Mouse (Mus musculus): Measurements from ENCODE around the gene Cox5a. TPM values are rescaled to one million over a fixed set of nuclear protein-coding genes. Genes with fewer than 3 reads are reported as not detected.

Gene Cox5a
- total RNA-seq (2014; fragmentation: Nextera tagmentation): 88.8 and 106 TPM in 2 replicates
- 129 and 181 TPM in 2 replicates for total RNA-seq (2017)
- 455 and 528 TPM in 2 replicates for polyA plus RNA-seq (2012)

GRCm38 (mm10) chr9:57521056-57521911 is at the start of gene Cox5a:
TSS of gene Cox5a (plus strand) at chr9:57521274.
- Histone ChIP-seq H3K9me3 (replicated peaks) (peaks cover 4% of the 10 kb centered on the region; the same call in 1 of the 2 replicates), H3K4me3 (ENCODE audit: low read depth, low read length) (peak within 1 kb of the TSS; percentile 97), H3K27me3 (ENCODE audit: insufficient read depth, low read length) (no peaks in the 10 kb centered on the region), H3K36me3 (replicated peaks) (peaks cover 25% of the 10 kb centered on the region), H3K4me1 (ENCODE audit: insufficient read depth, low read depth, low read length) (peaks cover 44% of the 10 kb centered on the region)
- peak; percentile 66 for ATAC-seq (ENCODE audit: extremely low read depth, insufficient number of reproducible peaks, low FRiP score, poor library complexity, severe bottlenecking)
- DNase-seq (ENCODE audit: low spot score): peak; percentile 82
- no peak for TF ChIP-seq TAL1 (conservative IDR thresholded peaks at IDR 0.05; ENCODE audit: low read depth, low read length)
- TF ChIP-seq GATA1 (IDR thresholded peaks at IDR 0.05; ENCODE audit: borderline replicate concordance, low read length): no peak
- no peak for TF ChIP-seq GATA2 (IDR thresholded peaks at IDR 0.05; ENCODE audit: borderline replicate concordance, low read depth, low read length)
- TF ChIP-seq CTCF (IDR thresholded peaks at IDR 0.05; ENCODE audit: low read depth, low read length): no peak
- TF ChIP-seq POLR2AphosphoS5 (IDR thresholded peaks at IDR 0.05; ENCODE audit: insufficient replicate concordance, low read depth, low read length): no peak; the same call in 1 of the 2 replicates

GRCm38 (mm10) chr9:57485774-57486173 is 35.3 kb upstream of the Cox5a start:
- Histone ChIP-seq H3K4me1 (ENCODE audit: insufficient read depth, low read depth, low read length) (peaks cover 20% of the 10 kb centered on the region), H3K27me3 (ENCODE audit: insufficient read depth, low read length) (peaks cover 30% of the 10 kb centered on the region), H3K9me3 (replicated peaks) (peaks cover 9% of the 10 kb centered on the region; the same call in 1 of the 2 replicates), H3K36me3 (replicated peaks) (no peaks in the 10 kb centered on the region), H3K4me3 (ENCODE audit: low read depth, low read length) (no peak overlapping the region)
- ATAC-seq (ENCODE audit: extremely low read depth, insufficient number of reproducible peaks, low FRiP score, poor library complexity, severe bottlenecking) (no peak), DNase-seq (ENCODE audit: low spot score) (peak; percentile 77)
- TF ChIP-seq CTCF (IDR thresholded peaks at IDR 0.05; ENCODE audit: low read depth, low read length) (peak; percentile 98), GATA1 (IDR thresholded peaks at IDR 0.05; ENCODE audit: borderline replicate concordance, low read length) (no peak), TAL1 (conservative IDR thresholded peaks at IDR 0.05; ENCODE audit: low read depth, low read length) (no peak), GATA2 (IDR thresholded peaks at IDR 0.05; ENCODE audit: borderline replicate concordance, low read depth, low read length) (no peak), POLR2AphosphoS5 (IDR thresholded peaks at IDR 0.05; ENCODE audit: insufficient replicate concordance, low read depth, low read length) (no peak)

GRCm38 (mm10) chr9:57487807-57488206 is 33.3 kb upstream of the Cox5a start:
- no peaks in the 10 kb centered on the region for H3K36me3 ChIP-seq (replicated peaks)
- no peak for TF ChIP-seq GATA1 (IDR thresholded peaks at IDR 0.05; ENCODE audit: borderline replicate concordance, low read length)
- H3K4me3 ChIP-seq (ENCODE audit: low read depth, low read length): no peak overlapping the region
- DNase-seq (ENCODE audit: low spot score) (no peak), ATAC-seq (ENCODE audit: extremely low read depth, insufficient number of reproducible peaks, low FRiP score, poor library complexity, severe bottlenecking) (no peak)
- H3K4me1 ChIP-seq (ENCODE audit: insufficient read depth, low read depth, low read length): peaks cover 20% of the 10 kb centered on the region
- H3K9me3 ChIP-seq (replicated peaks): peaks cover 13% of the 10 kb centered on the region; the same call in 1 of the 2 replicates
- peaks cover 30% of the 10 kb centered on the region for H3K27me3 ChIP-seq (ENCODE audit: insufficient read depth, low read length)

GRCm38 (mm10) chr9:57493532-57493931 is 27.5 kb upstream of the Cox5a start:
- no peak for ATAC-seq (ENCODE audit: extremely low read depth, insufficient number of reproducible peaks, low FRiP score, poor library complexity, severe bottlenecking)
- Histone ChIP-seq H3K27me3 (ENCODE audit: insufficient read depth, low read length) (peaks cover 17% of the 10 kb centered on the region), H3K4me1 (ENCODE audit: insufficient read depth, low read depth, low read length) (peaks cover 12% of the 10 kb centered on the region), H3K36me3 (replicated peaks) (no peaks in the 10 kb centered on the region), H3K9me3 (replicated peaks) (peaks cover 10% of the 10 kb centered on the region; the same call in 1 of the 2 replicates), H3K4me3 (ENCODE audit: low read depth, low read length) (no peak overlapping the region)
- TF ChIP-seq GATA1 (IDR thresholded peaks at IDR 0.05; ENCODE audit: borderline replicate concordance, low read length) (no peak), GATA2 (IDR thresholded peaks at IDR 0.05; ENCODE audit: borderline replicate concordance, low read depth, low read length) (no peak), POLR2AphosphoS5 (IDR thresholded peaks at IDR 0.05; ENCODE audit: insufficient replicate concordance, low read depth, low read length) (no peak), CTCF (IDR thresholded peaks at IDR 0.05; ENCODE audit: low read depth, low read length) (no peak)
- no peak for DNase-seq (ENCODE audit: low spot score)

- ATAC-seq (ENCODE audit: extremely low read depth, insufficient number of reproducible peaks, low FRiP score, poor library complexity, severe bottlenecking) (no peak), DNase-seq (ENCODE audit: low spot score) (no peak)
- H3K9me3 ChIP-seq (replicated peaks): peaks cover 10% of the 10 kb centered on the region; the same call in 1 of the 2 replicates
- peaks cover 22% of the 10 kb centered on the region for H3K4me1 ChIP-seq (ENCODE audit: insufficient read depth, low read depth, low read length)
- H3K27me3 ChIP-seq (ENCODE audit: insufficient read depth, low read length): peaks cover 16% of the 10 kb centered on the region
- H3K4me3 ChIP-seq (ENCODE audit: low read depth, low read length): no peak overlapping the region
- no peak for TF ChIP-seq GATA2 (IDR thresholded peaks at IDR 0.05; ENCODE audit: borderline replicate concordance, low read depth, low read length)
- no peak for TF ChIP-seq GATA1 (IDR thresholded peaks at IDR 0.05; ENCODE audit: borderline replicate concordance, low read length)
- TF ChIP-seq TAL1 (conservative IDR thresholded peaks at IDR 0.05; ENCODE audit: low read depth, low read length): no peak
- H3K36me3 ChIP-seq (replicated peaks): no peaks in the 10 kb centered on the region
Observed at GRCm38 (mm10) chr9:57494970-57495369, 26.1 kb upstream of the Cox5a start.

GRCm38 (mm10) chr9:57497236-57497635 is 23.8 kb upstream of the Cox5a start:
- H3K27me3 ChIP-seq (ENCODE audit: insufficient read depth, low read length): peaks cover 31% of the 10 kb centered on the region
- no peaks in the 10 kb centered on the region for H3K36me3 ChIP-seq (replicated peaks)
- H3K9me3 ChIP-seq (replicated peaks): no peaks in the 10 kb centered on the region
- ATAC-seq (ENCODE audit: extremely low read depth, insufficient number of reproducible peaks, low FRiP score, poor library complexity, severe bottlenecking): no peak
- no peak for DNase-seq (ENCODE audit: low spot score)
- peaks cover 22% of the 10 kb centered on the region for H3K4me1 ChIP-seq (ENCODE audit: insufficient read depth, low read depth, low read length)
- TF ChIP-seq GATA1 (IDR thresholded peaks at IDR 0.05; ENCODE audit: borderline replicate concordance, low read length) (no peak), TAL1 (conservative IDR thresholded peaks at IDR 0.05; ENCODE audit: low read depth, low read length) (no peak), CTCF (IDR thresholded peaks at IDR 0.05; ENCODE audit: low read depth, low read length) (no peak), POLR2AphosphoS5 (IDR thresholded peaks at IDR 0.05; ENCODE audit: insufficient replicate concordance, low read depth, low read length) (no peak), GATA2 (IDR thresholded peaks at IDR 0.05; ENCODE audit: borderline replicate concordance, low read depth, low read length) (no peak)
- H3K4me3 ChIP-seq (ENCODE audit: low read depth, low read length): no peak overlapping the region
